Mouse (Mus musculus) spleen, adult 2 months (tissue): Measurements from ENCODE around the gene Pipox. TPM values are rescaled to one million over a fixed set of nuclear protein-coding genes. Genes with fewer than 3 reads are reported as not detected.

Experiments used
- DNase-seq, 2 experiments: peaks; one replicate each; pipeline versions ENCODE4 v3.0.0 to v3.0.0-alpha.2; 2012 to 2021; ENCODE audit warnings: low spot score in 2 of 2, low read depth in 1 of 2
- H3K27ac ChIP-seq: fragments of 200-500 bp; 2 replicates; pipeline ENCODE4 v1.5.1; 2012; ENCODE audit warnings: low read length, inconsistent platforms; ENCODE audit not compliant: insufficient read depth
- H3K27me3 ChIP-seq: fragments of 200-500 bp; 2 replicates; pipeline ENCODE4 v1.6.1; 2012; ENCODE audit warnings: mild to moderate bottlenecking, moderate library complexity, low read length, inconsistent platforms; ENCODE audit not compliant: control insufficient read depth, insufficient read depth
- H3K36me3 ChIP-seq: fragments of 200-500 bp; 2 replicates; pipeline ENCODE4 v1.6.1; 2012; ENCODE audit warnings: mild to moderate bottlenecking, low read length, inconsistent platforms; ENCODE audit not compliant: control insufficient read depth, insufficient read depth
- H3K4me1 ChIP-seq: fragments of 200-500 bp; 2 replicates; pipeline ENCODE4 v1.6.1; 2011; ENCODE audit warnings: inconsistent platforms; ENCODE audit not compliant: control insufficient read depth, insufficient read depth, insufficient read length
- H3K4me3 ChIP-seq: fragments of 200-500 bp; 2 replicates; pipeline ENCODE4 v1.5.1; 2011; ENCODE audit warnings: mild to moderate bottlenecking, inconsistent platforms; ENCODE audit not compliant: insufficient read depth, insufficient read length; ENCODE audit errors: extremely low read depth
- CTCF ChIP-seq: fragments of 200-500 bp; IDR thresholded peaks from 2 replicates; pipeline ENCODE4 v1.5.1; 2011; ENCODE audit warnings: mild to moderate bottlenecking, inconsistent platforms; ENCODE audit not compliant: insufficient read depth, insufficient read length, insufficient replicate concordance; ENCODE audit errors: extremely low read depth
- POLR2A ChIP-seq: fragments of 200-500 bp; IDR thresholded peaks from 2 replicates; pipeline ENCODE4 v1.6.1; 2011; ENCODE audit warnings: low read depth, low read length, inconsistent platforms
- WGBS: fragments of 180-500 bp; shearing (Covaris S2); methylation state at CpG from one replicate; pipeline ENCODE4 v1.1.7; 2018; 5-methylcytosine and 5-hydroxymethylcytosine counted together
- polyA plus RNA-seq: library from polyadenylated mRNA; depleted of rRNA; stranded (reverse); fragments of >200 nt; gene quantifications from 2 replicates; pipeline ENCODE4 v1.2.3, GENCODE M21; 2012

Pipox gene
- polyA plus RNA-seq, 1 experiment, result 0.56 TPM

DNA sequence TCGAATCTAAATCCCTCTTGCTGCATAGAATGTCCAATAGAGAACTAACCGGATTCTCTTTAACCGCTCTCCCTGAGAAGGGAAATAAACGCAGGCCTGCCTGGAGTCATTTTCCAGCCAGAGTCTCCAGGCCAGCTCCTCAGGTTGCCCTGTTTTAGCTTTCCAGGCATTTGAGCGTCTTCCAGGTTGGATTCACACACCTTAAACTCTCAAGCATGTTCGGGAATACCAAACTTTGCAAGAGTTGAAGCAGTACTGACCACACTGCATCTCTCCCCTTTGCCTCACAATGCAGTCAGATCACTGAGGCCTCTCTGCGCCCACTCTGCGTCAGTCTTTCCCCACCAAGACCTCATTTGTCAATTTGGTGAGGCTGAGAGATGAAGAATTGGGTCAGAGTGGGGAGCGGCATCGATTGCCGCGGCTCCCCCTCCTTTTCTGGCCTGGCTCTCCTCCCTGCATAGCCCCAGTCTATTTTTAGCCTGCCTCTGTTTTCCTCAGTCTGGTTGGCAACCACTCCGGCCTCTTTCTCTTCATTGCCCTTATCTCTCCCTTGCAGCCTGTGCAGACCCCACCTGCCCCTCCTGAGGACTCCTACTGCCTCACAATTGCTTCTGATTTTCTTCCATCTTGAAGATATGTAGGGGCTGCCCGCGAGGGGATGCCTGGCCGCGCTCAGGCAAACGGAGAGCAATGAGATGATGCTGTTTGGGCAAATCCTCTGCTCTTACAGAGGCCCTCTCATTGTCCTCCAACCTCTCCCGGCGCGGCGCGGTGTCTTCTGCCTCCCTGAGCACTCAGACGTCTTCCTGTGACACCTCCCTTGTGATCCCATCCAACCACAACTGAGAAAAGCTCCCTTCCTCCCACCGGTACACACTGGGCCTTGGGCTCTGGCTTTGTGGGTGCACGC is 17.8 kb downstream of the Pipox start:
- no peak overlapping the region for H3K27ac ChIP-seq
- no peak overlapping the region for H3K4me3 ChIP-seq

GRCm38 (mm10) chr11:77875269-77875668 is 18.6 kb downstream of the Pipox start:
- TF ChIP-seq CTCF (no peak), POLR2A (no peak)
- Histone ChIP-seq H3K27me3 (no peaks in the 10 kb centered on the region), H3K4me1 (peaks cover 3% of the 10 kb centered on the region), H3K27ac (no peak overlapping the region), H3K4me3 (no peak overlapping the region), H3K36me3 (no peaks in the 10 kb centered on the region)
- no peak for DNase-seq
- 84% methylated on average over 5 of the region's 5 CpGs for WGBS

More for the DNA sequence above, 17.8 kb downstream of the Pipox start:
- DNase-seq, result no peak
- Histone ChIP-seq H3K4me1 (peaks cover 3% of the 10 kb centered on the region), H3K36me3 (no peaks in the 10 kb centered on the region), H3K27me3 (no peaks in the 10 kb centered on the region)
- TF ChIP-seq POLR2A (no peak), CTCF (no peak)
- WGBS, result 51% methylated on average over 26 of the region's 26 CpGs

DNA sequence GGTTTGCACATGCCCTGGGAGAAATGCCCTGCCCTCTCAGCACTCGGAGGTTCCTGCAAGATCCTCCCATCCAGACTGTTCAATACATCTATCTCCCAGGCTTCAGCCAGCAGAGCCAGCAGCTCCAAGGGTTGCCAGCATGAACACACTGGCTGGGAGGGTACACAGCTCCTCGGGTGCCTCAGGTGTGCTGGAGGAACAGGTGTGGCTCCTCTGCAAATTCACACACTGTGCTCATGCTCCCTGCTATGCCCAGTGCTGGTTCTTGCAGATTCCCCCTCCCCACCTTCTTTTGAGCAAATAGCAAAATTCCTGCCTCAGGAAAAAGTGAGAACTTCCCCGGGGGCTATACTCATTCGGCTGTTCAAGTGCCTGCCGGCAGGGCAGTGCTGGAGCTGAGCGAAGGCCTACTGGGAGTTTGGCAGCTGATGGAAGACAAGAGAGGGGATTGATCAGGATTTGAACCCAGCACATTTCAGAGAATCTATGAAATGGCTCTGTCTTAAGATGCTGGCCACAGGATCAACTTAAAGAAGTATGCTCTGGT is 19.1 kb downstream of the Pipox start:
- TF ChIP-seq POLR2A (no peak), CTCF (no peak)
- no peak overlapping the region for H3K27ac ChIP-seq
- H3K27me3 ChIP-seq, result no peaks in the 10 kb centered on the region
- no peak for DNase-seq
- no peak overlapping the region for H3K4me3 ChIP-seq
- H3K36me3 ChIP-seq, result no peaks in the 10 kb centered on the region
- 84% methylated on average over 6 of the region's 6 CpGs for WGBS
- H3K4me1 ChIP-seq, result peaks cover 3% of the 10 kb centered on the region

- no peak for TF ChIP-seq POLR2A
- TF ChIP-seq CTCF, result no peak
- no peak overlapping the region for H3K27ac ChIP-seq
Measured at GRCm38 (mm10) chr11:77873116-77873515, 20.8 kb downstream of the Pipox start.

GRCm38 (mm10) chr11:77872685-77873084 is 21.2 kb downstream of the Pipox start:
- H3K27me3 ChIP-seq, result no peaks in the 10 kb centered on the region

More at GRCm38 (mm10) chr11:77873116-77873515, 20.8 kb downstream of the Pipox start:
- H3K4me3 ChIP-seq, result no peak overlapping the region
- H3K4me1 ChIP-seq, result peaks cover 7% of the 10 kb centered on the region
- DNase-seq, result no peak
- H3K27me3 ChIP-seq, result no peaks in the 10 kb centered on the region
- 34% methylated on average over 3 of the region's 3 CpGs for WGBS
- no peaks in the 10 kb centered on the region for H3K36me3 ChIP-seq

DNA sequence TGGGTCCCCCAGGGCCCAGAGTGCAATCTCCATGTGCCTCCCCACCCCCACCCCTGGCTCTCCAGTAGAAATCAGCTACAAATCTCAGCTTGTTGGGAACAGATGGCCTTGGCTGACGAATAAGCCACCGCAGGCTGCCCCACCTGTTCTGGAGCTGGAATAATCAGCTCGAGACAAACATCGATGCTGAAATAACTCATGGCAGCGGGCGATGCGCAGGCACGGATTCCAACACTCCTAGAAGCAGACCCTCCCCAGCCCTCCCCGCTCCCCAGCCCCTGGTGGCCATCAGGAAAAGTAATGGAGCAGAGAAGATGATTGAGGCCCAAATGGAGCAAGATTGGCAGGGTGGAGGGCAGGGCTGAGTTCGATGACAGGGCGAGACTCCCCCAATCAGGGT is 21.7 kb downstream of the Pipox start:
- no peaks in the 10 kb centered on the region for H3K27me3 ChIP-seq
- no peak for DNase-seq
- no peaks in the 10 kb centered on the region for H3K36me3 ChIP-seq
- TF ChIP-seq POLR2A (no peak), CTCF (no peak)
- 45% methylated on average over 11 of the region's 11 CpGs for WGBS
- no peak overlapping the region for H3K27ac ChIP-seq
- H3K4me1 ChIP-seq, result peaks cover 7% of the 10 kb centered on the region
- H3K4me3 ChIP-seq, result no peak overlapping the region

More at GRCm38 (mm10) chr11:77872685-77873084, 21.2 kb downstream of the Pipox start:
- no peak overlapping the region for H3K27ac ChIP-seq
- H3K36me3 ChIP-seq, result no peaks in the 10 kb centered on the region
- TF ChIP-seq CTCF, result no peak
- no peak for TF ChIP-seq POLR2A
- peaks cover 7% of the 10 kb centered on the region for H3K4me1 ChIP-seq
- WGBS, result 37% methylated on average over 7 of the region's 7 CpGs
- no peak for DNase-seq
- no peak overlapping the region for H3K4me3 ChIP-seq
